Mouse (Mus musculus): ENCODE data around the gene Sall4. TPM values are rescaled to one million over a fixed set of nuclear protein-coding genes. Genes with fewer than 3 reads are reported as not detected.

The Sall4 gene
- 0.23 TPM in 2 replicates for polyA plus RNA-seq (2012; rRNA removed)

GRCm38 (mm10) chr2:168767582-168767981, at the start of gene Sall4:
Gene Sall4 (minus strand): TSS chr2:168767943.

DNA sequence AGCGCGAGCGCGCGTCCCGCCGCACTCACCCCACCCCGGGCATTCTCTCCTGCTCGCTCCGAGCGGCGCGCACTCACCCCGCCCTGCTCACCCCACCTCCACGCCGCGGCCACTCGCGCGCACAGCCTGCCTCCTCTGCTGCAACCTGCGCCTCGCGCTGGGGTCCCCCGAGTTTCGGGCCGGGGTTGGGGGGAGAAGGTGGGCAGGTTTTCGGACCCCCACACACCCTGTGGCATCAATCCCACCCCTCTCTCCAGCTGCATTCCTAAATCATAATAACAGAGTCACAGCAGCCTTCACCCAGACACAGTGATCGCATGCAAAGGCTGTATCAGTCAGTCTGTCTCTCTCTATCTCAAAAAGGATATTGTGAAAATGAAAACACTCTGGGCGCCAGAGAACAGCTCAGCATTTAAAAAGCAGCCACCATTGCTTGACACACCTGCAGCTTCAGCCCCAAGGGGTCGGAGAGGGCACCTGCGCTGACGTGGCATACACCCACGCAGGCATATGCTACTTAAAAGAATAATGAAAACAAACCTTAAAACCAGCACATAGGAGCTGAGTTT, 25.6 kb downstream of the Sall4 start, which contains the start of gene Atp9a:
TSS of gene Atp9a (minus strand) at position 351 of the 569 bp plus-strand sequence.

Other genes with a start within 250 kb of the Sall4 start
- 3.3 and 3.6 TPM in 2 replicates for gene Nfatc2, start 166.3 kb downstream of the Sall4 start, polyA plus RNA-seq (2012; rRNA removed)
- gene Atp9a, start 25.5 kb downstream of the Sall4 start, polyA plus RNA-seq (2012; rRNA removed), result 276 and 291 TPM in 2 replicates
- 27.3 and 29.1 TPM in 2 replicates for gene Zfp64, start 187.6 kb upstream of the Sall4 start, polyA plus RNA-seq (2012; rRNA removed)